8 mouse cellular contexts compared by ENCODE assay signal in genomic region chr2:160887284-160887683, GRCm38 (mm10). TPM values are rescaled to one million over a fixed set of nuclear protein-coding genes. Genes with fewer than 3 reads are reported as not detected.
DNase-seq lines count a peak whose midpoint lies in the region; ATAC-seq and TF ChIP-seq lines count a peak whose summit lies in the region.

No protein-coding gene starts in this region.

- H3K4me3 ChIP-seq in gastrocnemius, adult 2 months: peak overlapping the region; percentile 72
- H3K4me3 ChIP-seq in hindbrain, postnatal 0 days (ENCODE audit: low read length): peak overlapping the region; percentile 40

- peak overlapping the region; percentile 88 for H3K4me2 ChIP-seq in hindbrain, postnatal 0 days (ENCODE audit: low read depth, low read length)

- no peaks in the 10 kb centered on the region for H3K36me3 ChIP-seq in hindbrain, postnatal 0 days (ENCODE audit: insufficient read depth, low read length)

- intact Hi-C loops in gastrocnemius, adult 2 months (cut with DNase I): loop anchor here (2.0 kb wide), 2 partner anchors 170 to 290 kb away; no protein-coding TSS in a partner anchor

- peak; percentile 90 for TF ChIP-seq CTCF in gastrocnemius, adult 2 months (IDR thresholded peaks at IDR 0.05)
- peak; percentile 97 for TF ChIP-seq CTCF in hindbrain, postnatal 0 days (IDR thresholded peaks at IDR 0.05; ENCODE audit: low read depth)

- peaks cover 6% of the 10 kb centered on the region; the same call in 1 of the 2 replicates for H3K4me1 ChIP-seq in hindbrain, postnatal 0 days (ENCODE audit: insufficient read depth, low read length)

- H3K9ac ChIP-seq in hindbrain, postnatal 0 days (replicated peaks; ENCODE audit: low read length): peak overlapping the region; percentile 37; the same call in 1 of the 2 replicates

- H3K27me3 ChIP-seq in hindbrain, postnatal 0 days (ENCODE audit: insufficient read depth, low read length): no peaks in the 10 kb centered on the region

- H3K9me3 ChIP-seq in hindbrain, postnatal 0 days (ENCODE audit: low read length): no peaks in the 10 kb centered on the region

- DNase-seq in ZHBTc4 (ENCODE audit: low read depth, low spot score): peak; percentile 85
- peak; percentile 87 for DNase-seq in gastrocnemius, adult 2 months
- DNase-seq in hindbrain, postnatal 0 days (ENCODE audit: low spot score): peak; percentile 89
- DNase-seq in left cerebral cortex, adult 18-20 months (ENCODE audit: low spot score in 2 of 2): peak; percentile 79 to 81
- peak; percentile 84 to 88 for DNase-seq in lung, postnatal 4 days
- peak; percentile 88 to 93 for DNase-seq in right cerebral cortex, adult 2 months (ENCODE audit: low spot score in 2 of 2)
- peak; percentile 71 for DNase-seq in urinary bladder, postnatal 25 days (ENCODE audit: low spot score)

- WGBS in hindbrain, postnatal 0 days: 2% methylated on average over 11 of the region's 11 CpGs

- ATAC-seq in common myeloid progenitor, adult 5-6 weeks (replicated peaks; ENCODE audit: low read depth, poor library complexity, severe bottlenecking): peak; percentile 92
- peak; percentile 88 for ATAC-seq in hindbrain, postnatal 0 days

- peak overlapping the region; percentile 54; the same call in 1 of the 2 replicates for H3K27ac ChIP-seq in gastrocnemius, adult 2 months
- no peak overlapping the region for H3K27ac ChIP-seq in hindbrain, postnatal 0 days

RNA-seq across cellular contexts. Expression of gene Lpin3, which starts 6.8 kb away (rescaled TPM):
- not detected in 2 replicates for total RNA-seq in common myeloid progenitor, adult 5-6 weeks (2017)
- total RNA-seq in gastrocnemius, adult 2 months (2021): 1 to 10 TPM; 3.2 to 5.0 TPM
- total RNA-seq in hindbrain, postnatal 0 days (2014; rRNA removed): 1.4 and 1.9 TPM in 2 replicates
- polyA plus RNA-seq in hindbrain, postnatal 0 days (2015; fragmentation: Nextera tagmentation; extraction: Ambion mirVana): 0.60 and 0.79 TPM in 2 replicates
- under 1 TPM; 0.53 to 0.87 TPM for total RNA-seq in left cerebral cortex, adult 18-20 months (2021)

RNA-seq across cellular contexts. Expression of gene Zhx3, which starts 14.5 kb away (rescaled TPM):
- 4.1 and 4.5 TPM in 2 replicates for total RNA-seq in common myeloid progenitor, adult 5-6 weeks (2017)
- total RNA-seq in gastrocnemius, adult 2 months (2021): 10 to 100 TPM; 24.2 to 29.0 TPM
- total RNA-seq in hindbrain, postnatal 0 days (2014; rRNA removed): 42.5 and 53.0 TPM in 2 replicates
- 17.2 and 18.9 TPM in 2 replicates for polyA plus RNA-seq in hindbrain, postnatal 0 days (2015; fragmentation: Nextera tagmentation; extraction: Ambion mirVana)
- 10 to 100 TPM; 64.4 to 70.2 TPM for total RNA-seq in left cerebral cortex, adult 18-20 months (2021)

RNA-seq across cellular contexts. Expression of gene Emilin3, which starts 24.8 kb away (rescaled TPM):
- total RNA-seq in common myeloid progenitor, adult 5-6 weeks (2017): not detected in 2 replicates
- under 1 TPM; 0.20 to 0.23 TPM for total RNA-seq in gastrocnemius, adult 2 months (2021)
- 2.0 and 3.1 TPM in 2 replicates for total RNA-seq in hindbrain, postnatal 0 days (2014; rRNA removed)
- polyA plus RNA-seq in hindbrain, postnatal 0 days (2015; fragmentation: Nextera tagmentation; extraction: Ambion mirVana): 0.39 and 0.54 TPM in 2 replicates
- total RNA-seq in left cerebral cortex, adult 18-20 months (2021): under 1 TPM in 1 of 2 experiments, not detected in 1; 0.26 TPM
